Mouse (Mus musculus) ES-CJ7 (cell line): ENCODE results near the gene Klk1b27.
"Not testable (repeated sequence)": the region's sequence is repeated elsewhere in the genome, so short reads cannot be mapped to it uniquely, and the experiment has no call there.

ENCODE experiments used
- DNase-seq: peaks from one replicate; pipeline ENCODE4 v3.0.0; 2011; ENCODE audit warnings: low read depth, low spot score

Klk1b27 gene

DNA sequence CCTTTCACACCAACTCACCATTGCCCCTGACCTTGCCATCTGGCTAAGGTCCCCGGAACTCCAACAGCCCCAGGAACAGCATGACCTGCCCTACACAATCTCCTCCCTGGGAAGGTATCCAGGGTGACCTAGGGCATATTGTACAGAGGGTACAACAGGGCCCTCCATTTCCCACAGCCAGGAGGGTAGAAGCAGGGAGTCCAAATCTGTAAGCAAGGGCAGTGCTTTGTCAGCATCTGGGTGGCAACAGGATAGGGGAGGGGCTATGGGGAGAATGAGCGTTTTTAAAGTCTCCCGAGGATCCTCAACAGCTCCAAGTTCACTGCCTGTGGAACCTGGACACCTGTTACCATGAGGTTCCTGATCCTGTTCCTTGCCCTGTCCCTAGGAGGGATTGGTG, at the start of gene Klk1b27:
Gene Klk1b27, plus strand, starts transcription at position 301 of the 400 bp plus-strand sequence.
- DNase-seq: not testable (repeated sequence)

DNA sequence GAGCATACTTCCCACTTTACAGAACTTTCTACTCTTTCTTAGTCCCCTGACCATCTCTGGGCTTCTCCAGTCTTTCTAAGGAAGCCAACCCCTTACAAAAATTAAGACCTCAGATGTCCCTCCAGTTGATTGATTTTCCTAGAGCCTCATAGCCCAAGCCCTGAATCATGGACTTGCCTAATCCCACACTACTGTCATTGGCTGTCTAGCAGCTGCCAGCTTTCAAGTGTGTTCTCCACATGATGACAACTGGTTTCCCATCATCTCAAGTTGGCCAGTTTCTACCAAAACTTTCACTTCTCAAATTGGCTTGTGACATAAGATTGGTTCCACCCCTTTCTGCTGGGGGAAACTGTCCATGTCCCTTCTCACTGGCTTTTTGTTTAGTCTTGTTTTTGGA, 47.2 kb upstream of the Klk1b27 start:
- DNase-seq: no peak

DNA sequence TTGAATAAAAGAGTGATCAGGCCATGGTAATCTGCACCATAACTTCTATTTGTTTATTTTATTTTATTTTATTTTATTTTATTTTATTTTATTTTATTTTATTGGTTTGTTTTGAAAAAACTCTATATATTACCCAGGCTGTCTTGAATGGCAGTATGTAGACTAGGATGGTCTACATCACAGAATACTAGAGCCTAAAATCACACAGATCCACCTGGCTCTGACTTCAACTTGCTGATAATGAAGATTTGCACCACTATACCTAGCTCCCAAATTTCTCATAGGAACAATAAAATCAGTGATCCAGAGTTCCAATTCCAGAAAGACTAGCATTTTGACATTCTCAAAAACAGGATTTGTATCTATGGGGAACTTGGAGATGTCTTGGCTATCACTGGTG, 40.2 kb upstream of the Klk1b27 start, which contains the start of gene Klk1b26:
Gene Klk1b26, plus strand, starts transcription at position 301 of the 400 bp plus-strand sequence.
- DNase-seq: not testable (repeated sequence)

DNA sequence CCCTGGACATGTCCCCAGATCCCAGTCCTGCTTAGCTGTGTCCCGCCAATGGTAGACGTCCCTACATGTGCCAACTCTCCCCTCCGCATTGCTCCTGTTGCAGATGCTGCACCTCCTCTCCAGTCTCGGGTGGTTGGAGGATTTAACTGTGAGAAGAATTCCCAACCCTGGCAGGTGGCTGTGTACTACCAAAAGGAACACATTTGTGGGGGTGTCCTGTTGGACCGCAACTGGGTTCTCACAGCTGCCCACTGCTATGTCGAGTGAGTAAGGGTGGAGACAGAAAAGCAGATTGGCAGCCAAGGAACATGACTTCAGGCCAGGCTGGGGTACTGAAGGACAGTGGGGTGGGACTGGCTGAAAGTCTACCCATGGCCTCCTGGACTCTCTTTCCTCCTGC, 37.4 kb upstream of the Klk1b27 start:
- not testable (repeated sequence) for DNase-seq

DNA sequence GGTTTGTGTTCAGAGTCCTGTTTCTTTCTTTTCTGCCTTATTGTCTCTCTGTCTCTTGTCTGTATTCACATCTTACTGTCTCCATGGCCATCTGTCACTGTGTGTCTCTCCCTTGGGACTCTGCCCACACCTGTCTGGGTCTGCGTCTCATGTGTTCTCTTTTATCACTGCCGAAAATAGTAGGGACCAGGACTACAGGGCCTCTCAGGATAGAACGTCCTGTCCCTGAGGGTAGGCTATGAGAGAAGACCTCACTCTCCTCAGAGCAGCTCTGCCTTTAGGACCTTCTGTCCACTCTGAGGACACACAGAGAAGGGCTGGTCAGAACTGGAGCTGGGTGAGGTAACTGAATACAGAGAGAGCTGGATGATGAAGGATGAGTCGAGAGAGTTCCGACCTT, 37.0 kb upstream of the Klk1b27 start:
- DNase-seq: no peak

DNA sequence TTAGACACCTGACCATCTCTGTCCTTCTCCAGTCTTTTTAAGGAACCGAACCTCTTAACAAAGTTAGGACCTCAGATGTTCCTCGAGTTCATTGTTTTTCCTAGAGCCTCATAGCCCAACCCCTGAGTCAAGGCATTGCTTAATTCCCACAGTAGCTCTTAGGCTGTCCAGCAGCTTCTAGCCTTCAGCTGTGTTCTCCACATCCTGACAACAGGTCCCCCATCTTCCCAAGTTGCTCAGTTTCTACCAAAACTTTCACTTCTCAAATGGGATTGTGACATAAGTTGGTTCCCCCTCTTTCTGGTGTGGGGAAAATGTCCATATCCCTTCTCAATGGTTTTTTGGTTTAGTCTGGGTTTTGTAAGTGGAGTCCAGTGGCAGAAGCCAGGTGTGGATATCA, 20.0 kb downstream of the Klk1b27 start:
- DNase-seq: no peak

DNA sequence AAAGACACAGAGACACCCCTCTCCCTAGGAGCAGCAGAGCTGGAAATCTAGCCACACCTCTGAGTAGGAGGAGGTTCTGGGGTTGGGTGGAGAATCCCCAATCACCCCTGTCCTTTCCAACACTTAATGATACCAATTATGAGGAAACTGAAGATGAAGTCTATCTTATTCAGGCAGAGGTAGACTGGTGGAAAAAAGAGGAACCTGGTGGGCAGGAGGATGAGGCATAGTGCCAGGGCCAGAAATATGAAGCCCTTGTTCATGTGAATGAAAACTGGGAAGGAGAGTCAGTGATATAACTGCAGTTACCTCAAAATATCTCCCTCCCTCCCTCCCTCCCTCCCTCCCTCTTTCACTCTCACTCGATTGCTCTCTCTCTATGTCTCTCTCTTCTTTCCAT, 25.6 kb downstream of the Klk1b27 start:
- DNase-seq: no peak

DNA sequence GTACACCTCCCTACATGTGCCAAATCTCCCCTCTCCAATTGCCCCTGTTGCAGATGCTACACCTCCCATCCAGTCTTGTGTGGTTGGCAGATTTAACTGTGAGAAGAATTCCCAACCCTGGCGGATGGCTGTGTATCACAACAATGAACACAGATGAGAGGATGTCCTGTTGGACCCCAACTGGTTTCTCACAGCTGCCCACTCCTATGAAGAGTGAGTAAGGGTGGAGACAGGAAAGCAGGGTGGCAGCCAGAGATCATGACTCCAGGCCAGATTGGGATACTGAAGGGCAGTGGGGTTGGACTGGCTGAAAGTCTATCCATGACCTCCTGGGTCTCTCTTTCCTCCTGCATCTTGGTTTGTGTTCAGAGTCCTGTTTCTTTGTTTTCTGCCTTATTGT, 44.0 kb downstream of the Klk1b27 start:
- no peak for DNase-seq

DNA sequence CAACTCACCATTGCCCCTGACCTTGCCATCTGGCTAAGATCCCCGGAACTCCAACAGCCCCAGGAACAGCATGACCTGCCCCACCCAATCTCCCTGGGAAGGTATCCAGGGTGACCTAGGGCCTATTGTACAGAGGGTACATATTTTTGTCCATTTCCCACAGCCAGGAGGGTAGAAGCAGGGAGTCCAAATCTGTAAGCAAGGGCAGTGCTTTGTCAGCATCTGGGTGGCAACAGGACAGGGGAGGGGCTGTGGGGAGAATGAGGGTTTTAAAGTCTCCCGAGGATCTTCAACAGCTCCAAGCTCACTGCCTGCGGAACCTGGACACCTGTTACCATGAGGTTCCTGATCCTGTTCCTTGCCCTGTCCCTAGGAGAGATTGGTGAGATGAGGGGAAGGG, 49.9 kb downstream of the Klk1b27 start, which contains the start of gene Klk1b21:
Gene Klk1b21, plus strand, starts transcription at position 301 of the 400 bp plus-strand sequence.
- DNase-seq: not testable (repeated sequence)
